Mouse (Mus musculus) myocyte (in vitro differentiated cells): Measurements from ENCODE around the gene Ugt1a6a.
"Not testable (repeated sequence)": the region's sequence is repeated elsewhere in the genome, so short reads cannot be mapped to it uniquely, and the experiment has no call there.

Experiments used
- E2F4 ChIP-seq: IDR thresholded peaks from one replicate; pipeline ENCODE4 v1.6.1; 2011; ENCODE audit warnings: mild to moderate bottlenecking, control low read depth, moderate library complexity; ENCODE audit not compliant: insufficient read depth
- MYOD1 ChIP-seq, 3 experiments: IDR thresholded peaks; one replicate each; pipeline ENCODE4 v1.6.1; 2011; ENCODE audit warnings: control low read depth in 2 of 3, low read depth in 2 of 3, mild to moderate bottlenecking in 2 of 3, moderate library complexity in 1 of 3; ENCODE audit not compliant: insufficient read length in 2 of 3, control insufficient read depth in 1 of 3
- POLR2A ChIP-seq: IDR thresholded peaks from one replicate; pipeline ENCODE4 v1.6.1; 2011; ENCODE audit warnings: low read depth, mild to moderate bottlenecking, control low read depth, moderate library complexity; ENCODE audit not compliant: insufficient read length

GRCm38 (mm10) chr1:88225301-88225700 is 90.7 kb downstream of the Ugt1a6a start:
- TF ChIP-seq E2F4; POLR2A; MYOD1 (IDR thresholded peaks at IDR 0.05; ENCODE audit: control insufficient read depth in 1 of 3, insufficient read length in 2 of 3, low read depth in 2 of 3): not testable (repeated sequence)
